Mouse (Mus musculus) G1E (cell line): Measurements from ENCODE around the gene Atp6v1g1. TPM values are rescaled to one million over a fixed set of nuclear protein-coding genes. Genes with fewer than 3 reads are reported as not detected.

Source experiments
- ATAC-seq: 2 replicates; pipeline ENCODE4 v1.8.0; 2016; ENCODE audit warnings: mild to moderate bottlenecking; ENCODE audit not compliant: insufficient number of reproducible peaks, poor library complexity, low FRiP score, severe bottlenecking; ENCODE audit errors: extremely low read depth
- DNase-seq: peaks from one replicate; pipeline ENCODE4 v3.0.0; 2012; ENCODE audit warnings: low spot score
- H3K27me3 ChIP-seq: 2 replicates; pipeline ENCODE4 v1.6.1; 2012; ENCODE audit warnings: mild to moderate bottlenecking, low read length, inconsistent platforms; ENCODE audit not compliant: insufficient read depth
- H3K36me3 ChIP-seq: replicated peaks from 2 replicates; pipeline ENCODE3; 2012; ENCODE audit warnings: mild to moderate bottlenecking, inconsistent platforms
- H3K4me1 ChIP-seq: 2 replicates; pipeline ENCODE4 v1.6.1; 2012; ENCODE audit warnings: low read depth, low read length, inconsistent platforms, mixed read lengths; ENCODE audit not compliant: insufficient read depth
- H3K4me3 ChIP-seq: 2 replicates; pipeline ENCODE4 v1.5.1; 2012; ENCODE audit warnings: low read depth, mild to moderate bottlenecking, inconsistent platforms, low read length, moderate library complexity, mixed read lengths
- H3K9me3 ChIP-seq: replicated peaks from 2 replicates; pipeline ENCODE4 v1.6.1; 2012; ENCODE audit warnings: inconsistent platforms
- CTCF ChIP-seq: IDR thresholded peaks from 2 replicates; pipeline ENCODE4 v1.5.1; 2012; ENCODE audit warnings: low read depth, low read length, inconsistent platforms, mixed read lengths
- GATA1 ChIP-seq: IDR thresholded peaks from 2 replicates; pipeline ENCODE4 v1.6.1; 2012; ENCODE audit warnings: borderline replicate concordance, low read length, inconsistent platforms, mixed read lengths
- GATA2 ChIP-seq: IDR thresholded peaks from 2 replicates; pipeline ENCODE4 v1.6.1; 2012; ENCODE audit warnings: low read depth, low read length, inconsistent platforms, borderline replicate concordance
- POLR2AphosphoS5 ChIP-seq: IDR thresholded peaks from 2 replicates; pipeline ENCODE4 v1.6.1; 2012; ENCODE audit warnings: low read depth, low read length, inconsistent platforms; ENCODE audit not compliant: insufficient replicate concordance
- TAL1 ChIP-seq: conservative IDR thresholded peaks from 2 replicates; pipeline ENCODE4 v1.6.1; 2012; ENCODE audit warnings: low read depth, low read length, inconsistent platforms, mixed read lengths
- polyA plus RNA-seq: library from polyadenylated mRNA; stranded (reverse); fragments of >175 nt; gene quantifications from 2 replicates; pipeline ENCODE4 v1.2.3, GENCODE M21; 2012
- total RNA-seq, 2 experiments: library from RNA; stranded (forward) in 1 of 2; stranded (reverse) in 1 of 2; fragments of 200-1000 nt in 1 of 2; fragments of >200 nt in 1 of 2; fragmentation: Nextera tagmentation in 1 of 2; gene quantifications; 2 replicates each; pipeline ENCODE4 v1.2.3; 2014 to 2017

Gene Atp6v1g1
- total and polyA plus RNA-seq, 3 experiments, result 120 to 220 (median 147) TPM

GRCm38 (mm10) chr4:63569322-63569721 lies 24.8 kb downstream of the Atp6v1g1 start:
- Histone ChIP-seq H3K4me3 (no peak overlapping the region), H3K9me3 (peaks cover 9% of the 10 kb centered on the region), H3K36me3 (peaks cover 88% of the 10 kb centered on the region), H3K27me3 (no peaks in the 10 kb centered on the region), H3K4me1 (no peaks in the 10 kb centered on the region)
- no peak for DNase-seq
- no peak for TF ChIP-seq TAL1
- no peak for TF ChIP-seq POLR2AphosphoS5
- no peak for TF ChIP-seq CTCF
- no peak for TF ChIP-seq GATA2
- no peak for TF ChIP-seq GATA1
- ATAC-seq, result no peak

- ATAC-seq, result no peak
- H3K36me3 ChIP-seq, result peaks cover 78% of the 10 kb centered on the region
Measured at GRCm38 (mm10) chr4:63570208-63570781, 25.7 kb downstream of the Atp6v1g1 start.

GRCm38 (mm10) chr4:63572621-63573020 lies 28.0 kb downstream of the Atp6v1g1 start:
- Histone ChIP-seq H3K27me3 (peaks cover under 1% of the 10 kb centered on the region; the same call in 1 of the 2 replicates), H3K4me1 (no peaks in the 10 kb centered on the region), H3K9me3 (peaks cover 14% of the 10 kb centered on the region), H3K4me3 (no peak overlapping the region), H3K36me3 (peaks cover 65% of the 10 kb centered on the region)
- no peak for ATAC-seq
- DNase-seq, result no peak
- TF ChIP-seq GATA1, result no peak
- TF ChIP-seq GATA2, result no peak
- TF ChIP-seq POLR2AphosphoS5, result no peak
- no peak for TF ChIP-seq CTCF
- TF ChIP-seq TAL1, result no peak

More at GRCm38 (mm10) chr4:63570208-63570781, 25.7 kb downstream of the Atp6v1g1 start:
- no peak overlapping the region for H3K4me3 ChIP-seq
- no peaks in the 10 kb centered on the region for H3K27me3 ChIP-seq
- DNase-seq, result no peak
- no peaks in the 10 kb centered on the region for H3K4me1 ChIP-seq
- peaks cover 9% of the 10 kb centered on the region for H3K9me3 ChIP-seq
- TF ChIP-seq GATA1 (no peak), POLR2AphosphoS5 (no peak), TAL1 (no peak), GATA2 (no peak), CTCF (no peak)

GRCm38 (mm10) chr4:63579649-63580048 lies 35.1 kb downstream of the Atp6v1g1 start:
- H3K4me1 ChIP-seq, result no peaks in the 10 kb centered on the region
- ATAC-seq (no peak), DNase-seq (no peak)
- peaks cover 48% of the 10 kb centered on the region for H3K36me3 ChIP-seq
- H3K9me3 ChIP-seq, result peaks cover 23% of the 10 kb centered on the region
- no peak overlapping the region for H3K4me3 ChIP-seq
- TF ChIP-seq CTCF, result no peak
- TF ChIP-seq TAL1, result no peak
- TF ChIP-seq GATA2, result no peak
- TF ChIP-seq GATA1, result no peak
- no peak for TF ChIP-seq POLR2AphosphoS5
- peaks cover 3% of the 10 kb centered on the region; the same call in 1 of the 2 replicates for H3K27me3 ChIP-seq

- ATAC-seq (no peak), DNase-seq (no peak)
- Histone ChIP-seq H3K9me3 (peaks cover 23% of the 10 kb centered on the region), H3K36me3 (peaks cover 48% of the 10 kb centered on the region), H3K4me1 (no peaks in the 10 kb centered on the region), H3K4me3 (no peak overlapping the region), H3K27me3 (peaks cover 3% of the 10 kb centered on the region; the same call in 1 of the 2 replicates)
- TF ChIP-seq CTCF (no peak), POLR2AphosphoS5 (no peak), GATA1 (no peak)
Measured at GRCm38 (mm10) chr4:63580078-63580477, 35.5 kb downstream of the Atp6v1g1 start.

- no peaks in the 10 kb centered on the region for H3K4me1 ChIP-seq
- H3K27me3 ChIP-seq, result peaks cover 3% of the 10 kb centered on the region; the same call in 1 of the 2 replicates
- ATAC-seq (no peak), DNase-seq (no peak)
- TF ChIP-seq POLR2AphosphoS5 (no peak), GATA2 (no peak), CTCF (no peak), GATA1 (no peak), TAL1 (no peak)
- peaks cover 20% of the 10 kb centered on the region for H3K9me3 ChIP-seq
- peaks cover 45% of the 10 kb centered on the region for H3K36me3 ChIP-seq
- no peak overlapping the region for H3K4me3 ChIP-seq
Measured at GRCm38 (mm10) chr4:63582580-63582979, 38.0 kb downstream of the Atp6v1g1 start.
